Mouse (Mus musculus) telencephalon, adult 2 months (tissue): ENCODE results near the gene Alg10b.
"Not testable (repeated sequence)": the region's sequence is repeated elsewhere in the genome, so short reads cannot be mapped to it uniquely, and the experiment has no call there.

Experiments
- DNase-seq: peaks from one replicate; pipeline ENCODE4 v3.0.0-alpha.2; 2011; ENCODE audit warnings: low read depth, low spot score

The Alg10b gene

GRCm38 (mm10) chr15:90223969-90224750, at the start of gene Alg10b:
TSS of gene Alg10b (plus strand) at chr15:90224311.
- DNase-seq = peak; percentile 93

GRCm38 (mm10) chr15:90183108-90183507, 41.0 kb upstream of the Alg10b start:
- not testable (repeated sequence) for DNase-seq

- DNase-seq = no peak
Observed at GRCm38 (mm10) chr15:90183511-90183910, 40.6 kb upstream of the Alg10b start.

GRCm38 (mm10) chr15:90184743-90185142, 39.4 kb upstream of the Alg10b start:
- DNase-seq = peak; percentile 16

- DNase-seq = no peak
Observed at GRCm38 (mm10) chr15:90189477-90189876, 34.6 kb upstream of the Alg10b start.

- no peak for DNase-seq
Observed at GRCm38 (mm10) chr15:90213946-90214345, 10.2 kb upstream of the Alg10b start.

GRCm38 (mm10) chr15:90214913-90215312, 9.2 kb upstream of the Alg10b start:
- DNase-seq = peak; percentile 42

GRCm38 (mm10) chr15:90225058-90225575, 1.0 kb downstream of the Alg10b start:
- DNase-seq = no peak

- DNase-seq = peak; percentile 56
Observed at GRCm38 (mm10) chr15:90237657-90238056, 13.5 kb downstream of the Alg10b start.

GRCm38 (mm10) chr15:90244081-90244480, 20.0 kb downstream of the Alg10b start:
- peak; percentile 69 for DNase-seq

GRCm38 (mm10) chr15:90249694-90250093, 25.6 kb downstream of the Alg10b start:
- no peak for DNase-seq

- DNase-seq = no peak
Observed at GRCm38 (mm10) chr15:90282876-90283275, 58.8 kb downstream of the Alg10b start.
